Mouse (Mus musculus) left cerebral cortex, adult 11 months (tissue): ENCODE results near the gene Rcn3.
A peak's percentile ranks its signal among the peaks of the same experiment; 100 is the strongest.
"Not testable (repeated sequence)": the region's sequence is repeated elsewhere in the genome, so short reads cannot be mapped to it uniquely, and the experiment has no call there.

Experiments used
- DNase-seq: peaks from one replicate; pipeline ENCODE4 v3.0.0; 2022; ENCODE audit warnings: low spot score

Gene Rcn3

GRCm38 (mm10) chr7:45092048-45092447, at the start of gene Rcn3:
Gene Rcn3, minus strand, starts transcription at chr7:45092221.
- no peak for DNase-seq

GRCm38 (mm10) chr7:45141319-45141718, 49.3 kb upstream of the Rcn3 start:
- no peak for DNase-seq

GRCm38 (mm10) chr7:45139904-45140723, 48.1 kb upstream of the Rcn3 start:
- DNase-seq: no peak

- DNase-seq: no peak
Observed at GRCm38 (mm10) chr7:45138403-45138802, 46.4 kb upstream of the Rcn3 start.

GRCm38 (mm10) chr7:45137171-45138006, 45.4 kb upstream of the Rcn3 start:
- no peak for DNase-seq

- DNase-seq: peak; percentile 83
Observed at GRCm38 (mm10) chr7:45135993-45136567, 44.1 kb upstream of the Rcn3 start, which contains the start of the genes Gm45713 and Flt3l. Gene Gm45713, minus strand, starts transcription at chr7:45136231. Gene Flt3l, minus strand, starts transcription at chr7:45136432.

GRCm38 (mm10) chr7:45135370-45135769, 43.3 kb upstream of the Rcn3 start:
- DNase-seq: no peak

- no peak for DNase-seq
Observed at GRCm38 (mm10) chr7:45134544-45135026, 42.6 kb upstream of the Rcn3 start.

- no peak for DNase-seq
Observed at GRCm38 (mm10) chr7:45133446-45134159, 41.6 kb upstream of the Rcn3 start.

- DNase-seq: no peak
Observed at GRCm38 (mm10) chr7:45131850-45132249, 39.8 kb upstream of the Rcn3 start.

GRCm38 (mm10) chr7:45129776-45130512, 37.9 kb upstream of the Rcn3 start:
- no peak for DNase-seq

- DNase-seq: no peak
Observed at GRCm38 (mm10) chr7:45129318-45129717, 37.3 kb upstream of the Rcn3 start.

GRCm38 (mm10) chr7:45128624-45129246, 36.7 kb upstream of the Rcn3 start, which contains the start of gene Rpl13a:
Gene Rpl13a, minus strand, starts transcription at chr7:45128761.
- DNase-seq: peak; percentile 99

GRCm38 (mm10) chr7:45127700-45128224, 35.7 kb upstream of the Rcn3 start:
- DNase-seq: no peak

GRCm38 (mm10) chr7:45126844-45127699, 35.1 kb upstream of the Rcn3 start:
- DNase-seq: no peak

- no peak for DNase-seq
Observed at GRCm38 (mm10) chr7:45126147-45126843, 34.3 kb upstream of the Rcn3 start.

GRCm38 (mm10) chr7:45125649-45126048, 33.6 kb upstream of the Rcn3 start:
- DNase-seq: not testable (repeated sequence)

- DNase-seq: no peak
Observed at GRCm38 (mm10) chr7:45125144-45125600, 33.2 kb upstream of the Rcn3 start.
